Mouse (Mus musculus): ENCODE results near the gene Wdtc1. TPM values are rescaled to one million over a fixed set of nuclear protein-coding genes. Genes with fewer than 3 reads are reported as not detected.

The Wdtc1 gene
- total and polyA plus RNA-seq, 3 experiments = 2.8 to 10.8 (median 9.6) TPM

DNA sequence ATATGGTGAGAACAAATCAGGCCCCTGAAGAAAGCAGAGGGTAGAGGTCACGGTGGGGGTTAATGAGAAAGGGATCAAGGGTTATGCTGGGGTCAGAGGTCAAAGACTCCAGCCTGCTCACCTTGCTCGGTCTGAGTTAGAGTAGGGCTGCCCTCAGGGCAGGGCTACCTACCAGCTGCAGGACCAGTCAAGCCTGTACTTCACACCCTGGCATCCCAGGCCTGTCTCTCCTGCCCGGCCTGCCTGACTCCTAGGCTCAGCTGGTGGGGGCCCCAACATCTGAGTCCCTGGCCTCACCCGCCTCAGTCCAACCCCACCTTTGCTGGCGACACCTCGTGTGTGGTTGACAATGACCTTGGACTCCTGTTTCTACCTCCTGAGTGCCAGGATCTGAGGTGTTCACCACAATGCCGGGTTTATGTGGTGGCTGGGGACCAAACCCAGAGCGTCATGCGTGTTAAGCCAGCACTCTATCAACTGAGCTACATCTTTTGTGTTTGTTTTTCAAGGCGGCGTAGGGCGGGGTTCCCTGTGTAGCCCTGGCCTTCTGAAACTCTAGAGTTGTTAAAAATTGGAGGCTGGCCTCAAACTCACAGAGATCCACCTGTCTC is 95.4 kb downstream of the Wdtc1 start:
- Histone ChIP-seq H3K27me3 (replicated peaks) (no peaks in the 10 kb centered on the region), H3K9me3 (replicated peaks; ENCODE audit: low read length) (no peaks in the 10 kb centered on the region)
- TF ChIP-seq CHD1 (IDR thresholded peaks at IDR 0.05; ENCODE audit: low read depth, low read length) (no peak), USF1 (IDR thresholded peaks at IDR 0.05; ENCODE audit: low read depth, low read length) (no peak), ZKSCAN1 (IDR thresholded peaks at IDR 0.05; ENCODE audit: borderline replicate concordance, low read depth, low read length) (no peak), ZNF384 (IDR thresholded peaks at IDR 0.05; ENCODE audit: low read depth, low read length) (no peak), GABPA (IDR thresholded peaks at IDR 0.05; ENCODE audit: insufficient replicate concordance, low read depth, low read length) (no peak), CTCF (conservative IDR thresholded peaks at IDR 0.05 in 1 of 2, IDR thresholded peaks at IDR 0.05 in 1 of 2; ENCODE audit: low read depth in 2 of 2, low read length in 2 of 2) (no peak), EP300 (IDR thresholded peaks at IDR 0.05; ENCODE audit: low read length) (no peak), MXI1 (IDR thresholded peaks at IDR 0.05; ENCODE audit: low read depth, low read length) (no peak), JUND (conservative IDR thresholded peaks at IDR 0.05; ENCODE audit: low read depth, low read length) (no peak), E2F4 (IDR thresholded peaks at IDR 0.05; ENCODE audit: insufficient replicate concordance, low read depth, low read length) (no peak), TCF12 (IDR thresholded peaks at IDR 0.05; ENCODE audit: low read depth, low read length) (no peak), USF2 (conservative IDR thresholded peaks at IDR 0.05; ENCODE audit: low read depth, low read length) (no peak), BHLHE40 (IDR thresholded peaks at IDR 0.05; ENCODE audit: low read depth, low read length) (no peak), MAX (IDR thresholded peaks at IDR 0.05; ENCODE audit: low read length) (no peak), HCFC1 (IDR thresholded peaks at IDR 0.05; ENCODE audit: low read depth, low read length) (no peak)

DNA sequence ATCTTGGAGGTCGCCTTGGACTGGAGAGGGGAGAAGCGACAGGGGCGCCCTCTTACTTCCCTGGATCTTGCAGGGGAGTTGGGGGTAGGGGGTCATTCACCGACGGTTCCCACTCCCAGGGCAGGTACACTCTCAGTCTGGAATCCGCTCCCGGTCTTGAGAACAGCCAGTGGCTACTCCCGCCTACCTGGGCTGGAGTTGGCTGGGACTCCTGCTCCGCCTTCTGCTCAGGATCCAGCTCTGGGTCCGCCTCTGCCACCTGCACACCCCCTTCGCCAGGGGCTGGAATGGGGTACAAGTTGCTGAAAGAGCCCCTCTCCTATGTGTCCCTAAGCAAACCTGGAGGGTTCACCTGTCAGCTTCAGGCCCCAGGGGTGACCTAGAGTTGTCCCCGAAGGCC is 96.1 kb downstream of the Wdtc1 start:
- Histone ChIP-seq H3K4me2 (ENCODE audit: insufficient read depth, low read depth, poor library complexity, severe bottlenecking) (no peak overlapping the region), H3K27me3 (replicated peaks) (no peaks in the 10 kb centered on the region), H3K9me3 (replicated peaks; ENCODE audit: low read length) (no peaks in the 10 kb centered on the region), H3K27ac (ENCODE audit: insufficient read depth, low read depth) (no peak overlapping the region), H3K36me3 (replicated peaks in 1 of 2; ENCODE audit: control insufficient read depth in 1 of 2, insufficient read depth in 1 of 2, low read length in 1 of 2) (peaks cover 0 to 70% of the 10 kb centered on the region in 2 experiments), H3K9ac (ENCODE audit: insufficient read depth, low read depth) (no peak overlapping the region), H3K4me3 (replicated peaks in 1 of 3; ENCODE audit: low read depth in 2 of 3, low read length in 2 of 3, poor library complexity in 1 of 3) (no peak overlapping the region), H3K4me1 (ENCODE audit: control insufficient read depth in 1 of 2, insufficient read depth in 2 of 2) (peaks cover 10 to 21% of the 10 kb centered on the region in 2 experiments), H3K79me2 (replicated peaks; ENCODE audit: control insufficient read depth, extremely low read depth, insufficient read depth, poor library complexity, severe bottlenecking) (no peaks in the 10 kb centered on the region)
- no peak for TF ChIP-seq NELFE (IDR thresholded peaks at IDR 0.05; ENCODE audit: low read depth, low read length)
- TF ChIP-seq CHD2 (IDR thresholded peaks at IDR 0.05; ENCODE audit: low read length) = no peak
- no peak for TF ChIP-seq CHD1 (IDR thresholded peaks at IDR 0.05; ENCODE audit: low read depth, low read length)
- TF ChIP-seq KAT2A (IDR thresholded peaks at IDR 0.05; ENCODE audit: insufficient replicate concordance, low read length) = no peak
- in situ Hi-C loops (cut with MboI; ENCODE audit: low pct_ligation_motif_present, low pct_unique_long_range_greater_than_20kb, low sequenced_read_pairs) (no loop called here), dilution Hi-C loops (cut with MboI; ENCODE audit: extremely low pct_ligation_motif_present, extremely low pct_unique_long_range_greater_than_20kb, low sequenced_read_pairs) (no loop called here)
- no peak for DNase-seq (ENCODE audit: extremely low read depth)

More for the DNA sequence above, 95.4 kb downstream of the Wdtc1 start:
- dilution Hi-C loops (cut with MboI; ENCODE audit: extremely low pct_ligation_motif_present, extremely low pct_unique_long_range_greater_than_20kb, low sequenced_read_pairs) (no loop called here), in situ Hi-C loops (cut with MboI; ENCODE audit: low pct_ligation_motif_present, low pct_unique_long_range_greater_than_20kb, low sequenced_read_pairs) (no loop called here)
- no peak overlapping the region for H3K4me3 ChIP-seq (replicated peaks in 1 of 3; ENCODE audit: low read depth in 2 of 3, low read length in 2 of 3, poor library complexity in 1 of 3)
- H3K4me1 ChIP-seq (ENCODE audit: control insufficient read depth in 1 of 2, insufficient read depth in 2 of 2) = peaks cover 11 to 22% of the 10 kb centered on the region in 2 experiments
- no peak overlapping the region for H3K9ac ChIP-seq (ENCODE audit: insufficient read depth, low read depth)
- H3K36me3 ChIP-seq (replicated peaks in 1 of 2; ENCODE audit: control insufficient read depth in 1 of 2, insufficient read depth in 1 of 2, low read length in 1 of 2) = peaks cover 0 to 67% of the 10 kb centered on the region in 2 experiments
- no peak overlapping the region for H3K27ac ChIP-seq (ENCODE audit: insufficient read depth, low read depth)
- no peak overlapping the region for H3K4me2 ChIP-seq (ENCODE audit: insufficient read depth, low read depth, poor library complexity, severe bottlenecking)
- DNase-seq (ENCODE audit: extremely low read depth) = no peak
- no peaks in the 10 kb centered on the region for H3K79me2 ChIP-seq (replicated peaks; ENCODE audit: control insufficient read depth, extremely low read depth, insufficient read depth, poor library complexity, severe bottlenecking)
